Mouse (Mus musculus) T-helper 17 cell (primary cell): ENCODE data around the gene Car1.
"Not testable (repeated sequence)": the region's sequence is repeated elsewhere in the genome, so short reads cannot be mapped to it uniquely, and the experiment has no call there.

Experiments used
- in situ Hi-C, 2 experiments: fragments of 300-600 bp; cut with MboI, MseI; formaldehyde crosslinking; loops; 1 replicate in 1 of 2; 2 replicates in 1 of 2; pipeline ENCODE4 v1.15.1; 2025; ENCODE audit warnings: high pct_unique_total_duplicates in 2 of 2

The Car1 gene

DNA sequence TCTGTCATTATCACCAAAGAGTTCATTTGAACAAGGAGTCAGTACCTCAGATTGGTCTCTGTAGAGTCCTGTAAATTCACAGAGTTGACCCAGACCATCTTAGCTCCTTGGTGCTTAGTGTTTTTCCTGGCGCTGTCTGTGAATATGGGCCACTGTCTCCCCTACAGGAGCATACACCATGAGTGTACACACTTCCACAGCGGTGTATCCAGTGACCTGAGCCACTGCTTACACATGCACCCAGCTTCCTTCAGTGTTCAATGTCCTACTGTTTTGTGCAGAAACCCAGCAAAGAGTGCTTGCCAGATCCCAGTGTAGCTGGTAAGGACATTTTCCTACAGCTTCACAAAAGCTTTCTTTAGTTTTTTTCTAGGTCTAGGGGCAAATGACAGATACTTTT is 22.8 kb downstream of the Car1 start:
- in situ Hi-C loops, result loop anchor here in 1 of 2 experiments (5.0 kb wide), 1 partner anchor 98 kb away; no protein-coding TSS in a partner anchor

DNA sequence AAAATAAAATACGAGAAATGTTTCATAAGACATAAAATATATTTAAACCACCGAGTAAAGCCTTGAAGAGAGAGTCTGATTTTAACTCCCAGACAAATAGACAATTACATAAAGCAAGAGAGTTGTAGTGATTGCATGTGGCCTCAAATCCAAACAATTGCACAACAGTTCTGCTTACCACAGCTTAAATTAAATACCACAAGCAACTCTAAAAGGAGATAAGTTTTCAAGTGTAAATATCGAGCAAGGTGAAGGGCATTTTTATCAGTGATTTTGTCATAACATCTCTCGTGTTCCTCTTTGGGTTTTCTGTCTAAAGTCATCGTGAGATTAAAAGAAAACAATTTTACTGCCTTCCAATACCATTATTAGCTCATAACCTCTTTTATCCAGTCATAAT is 25.0 kb downstream of the Car1 start:
- in situ Hi-C loops, result not testable (repeated sequence)

DNA sequence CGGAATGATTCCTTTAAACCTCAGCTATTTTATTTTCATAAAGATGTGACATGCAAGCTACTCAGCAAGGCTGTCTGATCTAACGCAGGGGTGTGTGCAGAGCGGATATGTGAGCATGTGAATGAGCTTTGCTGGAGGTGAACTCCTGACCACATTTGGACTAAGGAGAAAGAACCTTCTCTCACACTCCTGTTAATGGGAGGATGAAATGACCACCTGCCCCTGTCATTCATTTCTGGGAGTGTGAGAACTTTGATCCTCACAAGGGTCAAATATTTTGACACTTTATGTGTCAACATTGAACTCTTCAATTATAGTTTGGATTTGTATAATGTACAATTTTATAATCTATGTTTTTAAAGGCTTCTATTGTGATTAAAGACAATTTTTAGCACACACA is 25.8 kb downstream of the Car1 start:
- in situ Hi-C loops, result not testable (repeated sequence)

DNA sequence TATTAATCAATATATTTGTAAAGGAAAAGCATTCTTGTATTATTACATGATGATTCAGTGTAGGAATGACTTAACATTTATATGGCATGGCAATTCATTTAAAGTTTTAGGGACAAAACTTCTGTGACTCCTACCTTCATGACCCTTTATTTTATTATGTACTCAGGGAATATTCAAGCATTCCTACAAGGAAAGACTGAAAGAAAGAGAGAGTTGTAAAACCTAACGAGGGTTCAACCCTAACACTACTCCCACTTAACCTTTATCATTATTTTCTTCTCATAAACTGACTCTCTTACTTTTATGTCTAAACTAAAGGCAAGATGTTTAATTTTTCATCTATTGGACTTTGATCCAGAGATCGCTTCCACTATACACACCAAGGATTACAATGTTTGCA is 28.0 kb downstream of the Car1 start:
- in situ Hi-C loops, result no loop called here

DNA sequence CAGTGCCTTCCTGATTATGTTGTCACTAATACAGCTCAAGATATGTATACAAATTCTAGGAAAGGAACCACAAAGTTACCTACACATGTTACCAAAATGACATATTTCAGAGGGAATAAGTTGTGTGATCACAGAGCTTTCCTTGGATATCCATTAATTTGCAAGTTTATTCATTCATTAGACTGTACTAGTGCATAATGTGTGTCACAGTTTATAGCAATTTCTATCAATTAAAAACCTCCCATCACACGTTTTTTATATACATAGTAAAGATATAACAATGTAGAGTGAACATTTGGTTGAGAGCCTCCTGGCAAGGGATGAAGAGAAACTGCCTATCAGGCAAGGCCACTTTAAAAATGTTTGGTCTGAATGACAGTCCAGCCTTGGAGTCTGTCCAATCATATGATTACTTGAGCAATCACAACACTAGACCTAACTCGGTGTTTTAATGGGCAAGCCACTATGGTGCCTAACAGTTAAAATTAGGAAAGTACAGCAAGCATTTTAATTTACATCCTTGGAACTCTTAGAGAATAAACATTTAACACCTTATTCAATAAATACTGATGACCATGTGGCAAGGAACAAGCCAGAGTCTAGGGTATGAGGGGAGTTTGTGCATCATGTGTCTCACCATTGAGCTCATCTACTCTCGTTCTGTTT is 31.5 kb downstream of the Car1 start:
- in situ Hi-C loops, result not testable (repeated sequence)

DNA sequence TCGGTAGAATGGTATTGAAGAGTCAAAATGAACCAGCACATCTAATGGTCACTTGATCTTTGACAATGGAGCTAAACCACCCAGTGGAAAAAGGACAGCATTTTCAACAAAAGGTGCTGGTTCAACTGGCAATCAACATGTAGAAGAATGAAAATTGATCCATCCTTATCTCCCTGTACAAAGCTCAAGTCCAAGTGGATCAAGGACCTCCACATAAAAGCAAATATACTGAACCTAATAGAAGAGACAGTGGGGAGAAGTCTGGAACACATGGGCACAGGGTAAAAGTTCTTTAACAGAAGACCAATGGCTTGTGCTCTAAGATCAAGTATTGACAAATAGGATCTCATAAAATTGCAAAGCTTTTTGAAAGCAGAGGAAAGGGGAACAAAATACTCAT is 33.6 kb downstream of the Car1 start:
- in situ Hi-C loops, result loop anchor here in 1 of 2 experiments (5.0 kb wide), 1 partner anchor 47 kb away; no protein-coding TSS in a partner anchor

DNA sequence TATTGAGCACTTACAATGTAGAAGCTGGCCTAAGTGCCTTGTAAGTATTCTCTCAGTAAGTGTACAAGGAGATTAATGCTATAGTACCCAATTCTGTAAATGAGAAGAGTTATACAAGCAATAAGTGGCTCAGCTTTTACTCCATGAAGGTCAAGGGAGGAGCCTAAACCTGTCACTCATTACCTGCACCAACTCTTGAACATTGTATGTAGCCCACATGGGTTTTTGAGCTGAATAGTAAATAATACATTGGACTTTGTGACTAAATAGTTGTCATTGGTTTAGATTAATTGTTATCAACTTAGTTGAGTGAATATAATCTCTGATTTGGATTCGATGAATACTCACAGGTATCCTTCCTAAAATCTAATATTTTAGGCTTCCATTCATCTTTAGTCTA is 35.7 kb downstream of the Car1 start:
- in situ Hi-C loops, result loop anchor here in 1 of 2 experiments (5.0 kb wide), 1 partner anchor 45 kb away; no protein-coding TSS in a partner anchor

DNA sequence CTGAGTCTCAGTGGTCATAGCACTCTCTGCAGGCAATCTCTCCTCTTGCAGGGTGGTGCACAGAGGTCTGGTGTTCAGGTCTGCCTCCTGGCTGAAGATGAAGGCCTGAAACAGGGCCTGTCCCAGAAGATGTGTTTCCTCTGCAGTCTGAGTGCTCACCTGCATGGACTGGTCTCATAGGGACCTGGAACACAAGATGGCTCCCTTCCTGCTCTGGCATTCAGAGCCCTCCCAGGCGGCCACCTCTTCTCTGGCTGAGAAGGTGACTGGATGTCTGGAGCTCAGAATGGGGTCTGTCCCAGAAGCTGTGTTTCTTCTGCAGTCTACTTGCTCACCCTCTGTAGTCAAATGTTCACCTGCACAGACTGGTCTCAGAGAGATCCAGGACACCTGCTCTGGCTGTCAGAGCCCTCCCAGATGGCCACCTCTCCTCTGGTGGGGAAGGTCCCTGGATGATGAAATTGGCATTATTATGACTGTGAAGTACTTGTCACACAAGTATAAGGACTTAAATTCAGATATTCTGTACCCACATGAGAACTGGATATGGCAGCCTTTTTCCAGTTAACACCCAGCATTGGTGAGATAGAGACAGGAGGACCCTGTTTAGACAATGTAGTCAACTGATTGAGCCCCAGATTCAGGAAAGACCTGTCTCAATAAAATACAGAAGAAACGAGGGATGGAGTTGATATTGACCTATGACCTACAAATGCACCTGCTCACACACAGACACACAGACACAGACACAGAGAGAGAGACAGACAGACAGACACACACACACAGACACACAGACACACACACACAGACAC is 43.2 kb downstream of the Car1 start:
- in situ Hi-C loops, result no loop called here

DNA sequence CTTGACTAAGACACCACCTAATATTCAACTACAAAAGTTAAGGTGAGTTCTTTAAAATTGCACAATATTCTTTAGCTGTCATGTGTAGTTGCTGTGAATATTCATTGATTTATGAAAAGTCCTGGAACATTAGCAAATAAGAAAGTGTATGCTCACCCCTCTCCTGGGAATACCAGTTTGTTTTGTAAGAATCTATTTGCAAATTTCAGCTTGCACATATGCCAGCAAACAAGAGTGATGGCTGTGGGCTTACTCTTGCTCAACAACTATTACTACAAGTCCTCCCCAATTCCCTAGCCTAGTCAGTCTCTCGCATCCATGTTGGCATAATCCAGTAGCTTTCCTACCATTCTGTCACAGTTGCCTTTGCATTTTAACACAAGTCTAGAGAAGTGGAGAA is 52.5 kb downstream of the Car1 start:
- in situ Hi-C loops, result no loop called here

DNA sequence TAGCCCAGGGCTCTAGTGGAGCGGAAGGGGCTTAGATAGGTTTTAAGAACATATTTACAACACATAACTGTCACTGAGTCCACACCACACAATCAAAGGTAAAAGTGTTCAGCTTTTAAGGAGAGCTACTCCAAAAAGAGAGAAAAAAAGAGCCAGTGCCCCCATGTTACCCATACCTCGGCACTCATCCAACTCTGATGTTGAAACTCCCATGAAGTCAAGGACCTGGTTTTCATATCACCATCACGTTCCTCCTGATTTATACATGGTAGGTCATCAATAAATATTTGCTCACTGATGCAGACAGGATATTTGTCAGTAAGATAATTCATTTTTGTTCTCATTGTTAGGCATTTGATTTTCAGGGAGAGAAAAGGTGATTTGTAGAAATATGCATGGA is 62.1 kb downstream of the Car1 start:
- in situ Hi-C loops, result no loop called here

DNA sequence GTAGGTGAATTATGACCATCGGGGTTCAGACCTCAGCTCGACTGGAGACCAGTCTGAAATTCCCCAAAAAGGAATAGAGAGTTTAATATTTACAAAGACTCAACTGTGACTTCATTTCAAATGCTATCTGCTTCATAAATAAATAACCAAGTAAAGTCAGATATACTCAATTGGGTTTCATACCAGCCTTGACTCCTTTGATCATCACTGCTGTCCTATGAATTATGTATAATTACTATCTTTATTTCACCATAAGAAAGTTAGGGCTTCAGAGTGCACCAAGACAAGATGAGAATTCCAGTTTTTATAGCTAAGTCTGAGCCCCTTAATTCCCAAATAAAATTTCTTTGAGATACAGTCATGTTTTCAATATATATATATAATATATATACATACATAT is 69.9 kb downstream of the Car1 start:
- in situ Hi-C loops, result no loop called here

DNA sequence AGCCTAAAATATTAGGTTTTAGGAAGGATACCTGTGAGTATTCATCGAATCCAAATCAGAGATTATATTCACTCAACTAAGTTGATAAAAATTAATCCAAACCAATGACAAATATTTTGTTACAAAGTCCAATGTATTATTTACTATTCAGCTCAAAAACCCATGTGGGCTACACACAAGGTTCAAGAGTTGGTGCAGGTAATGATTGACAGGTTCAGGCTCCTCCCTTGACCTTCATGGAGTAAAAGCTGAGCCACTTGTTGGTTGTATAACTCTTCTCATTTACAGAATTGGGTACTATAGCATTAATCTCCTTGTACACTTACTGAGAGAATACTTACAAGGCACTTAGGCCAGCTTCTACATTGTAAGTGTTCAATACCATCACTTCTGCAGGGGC is 80.7 kb downstream of the Car1 start:
- in situ Hi-C loops, result loop anchor here in 1 of 2 experiments (5.0 kb wide), 1 partner anchor 45 kb away; no protein-coding TSS in a partner anchor

DNA sequence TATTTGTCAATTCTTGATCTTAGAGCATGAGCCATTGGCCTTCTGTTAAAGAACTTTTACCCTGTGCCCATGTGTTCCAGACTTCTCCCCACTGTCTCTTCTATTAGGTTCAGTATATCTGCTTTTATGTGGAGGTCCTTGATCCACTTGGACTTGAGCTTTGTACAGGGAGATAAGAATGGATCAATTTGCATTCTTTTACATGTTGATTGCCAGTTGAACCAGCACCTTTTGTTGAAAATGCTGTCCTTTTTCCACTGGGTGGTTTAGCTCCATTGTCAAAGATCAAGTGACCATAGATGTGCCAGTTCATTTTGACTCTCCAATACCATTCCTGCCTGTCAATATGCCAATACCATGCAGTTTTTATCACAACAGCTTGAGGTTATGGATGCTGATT is 82.7 kb downstream of the Car1 start:
- in situ Hi-C loops, result loop anchor here in 1 of 2 experiments (5.0 kb wide), 1 partner anchor 47 kb away; no protein-coding TSS in a partner anchor
